Mouse (Mus musculus) midbrain, postnatal 0 days (tissue): ENCODE measurements around the gene Kat7. TPM values are rescaled to one million over a fixed set of nuclear protein-coding genes. Genes with fewer than 3 reads are reported as not detected.

ENCODE experiments used
- ATAC-seq: fragments of 200-750 bp; cut with Nextera tagmentation; 2 replicates; pipeline ENCODE4 v1.8.0; 2017; ENCODE audit warnings: moderate number of reproducible peaks, mild to moderate bottlenecking, moderate TSS enrichment, moderate library complexity; ENCODE audit not compliant: low FRiP score
- DNase-seq: peaks from one replicate; pipeline ENCODE4 v3.0.0-alpha.2; 2015; ENCODE audit warnings: low spot score
- H3K27ac ChIP-seq: fragments of 300-500 bp; sonication (generic); 2 replicates; pipeline ENCODE4 v1.5.1; 2014; ENCODE audit warnings: low read depth, mild to moderate bottlenecking, low read length, mixed read lengths
- H3K27me3 ChIP-seq: fragments of 300-500 bp; sonication (generic); 2 replicates; pipeline ENCODE4 v1.6.1; 2014; ENCODE audit warnings: low read length, control low read depth, mixed read lengths; ENCODE audit not compliant: insufficient read depth
- H3K36me3 ChIP-seq: fragments of 300-500 bp; sonication (generic); 2 replicates; pipeline ENCODE4 v1.6.1; 2014; ENCODE audit warnings: low read length, control low read depth, mixed read lengths; ENCODE audit not compliant: insufficient read depth
- H3K4me1 ChIP-seq: fragments of 300-500 bp; sonication (generic); 2 replicates; pipeline ENCODE4 v1.6.1; 2014; ENCODE audit warnings: mild to moderate bottlenecking, control low read depth, antibody characterized with exemption, low read length, mixed read lengths; ENCODE audit not compliant: insufficient read depth
- H3K4me2 ChIP-seq: fragments of 300-500 bp; sonication (generic); 2 replicates; pipeline ENCODE4 v1.6.1; 2014; ENCODE audit warnings: low read depth, mild to moderate bottlenecking, low read length, mixed read lengths; ENCODE audit not compliant: poor library complexity, severe bottlenecking
- H3K4me3 ChIP-seq: fragments of 300-500 bp; sonication (generic); 2 replicates; pipeline ENCODE4 v1.5.1; 2014; ENCODE audit warnings: low read depth, mild to moderate bottlenecking, low read length, moderate library complexity
- H3K9ac ChIP-seq: fragments of 300-500 bp; sonication (generic); replicated peaks from 2 replicates; pipeline ENCODE4 v1.6.1; 2014; ENCODE audit warnings: mild to moderate bottlenecking, low read length, moderate library complexity, mixed read lengths; ENCODE audit not compliant: poor library complexity, severe bottlenecking
- H3K9me3 ChIP-seq: fragments of 300-500 bp; sonication (generic); 2 replicates; pipeline ENCODE4 v1.6.1; 2016; ENCODE audit warnings: low read length, control low read depth
- CTCF ChIP-seq: IDR thresholded peaks from 2 replicates; pipeline ENCODE4 v1.5.1; 2016; ENCODE audit warnings: antibody characterized with exemption, mild to moderate bottlenecking
- WGBS: fragments of 180-500 bp; shearing (Covaris S2); extraction: QIAGEN DNeasy Blood & Tissue Kit; methylation state at CpG from one replicate; pipeline ENCODE4 v1.1.7; 2014; 5-methylcytosine and 5-hydroxymethylcytosine counted together
- polyA plus RNA-seq: library from polyadenylated mRNA; unstranded; fragments of >200 nt; fragmentation: Nextera tagmentation; extraction: Ambion mirVana; gene quantifications from 2 replicates; pipeline ENCODE4 v1.2.1, GENCODE M21; 2015
- total RNA-seq: library from RNA; depleted of rRNA; stranded (reverse); fragments of >200 nt; gene quantifications from 2 replicates; pipeline ENCODE4 v1.2.3, GENCODE M21; 2014

The Kat7 gene
- total and polyA plus RNA-seq, 2 experiments from 2014 or later: 72.5 to 72.7 TPM

DNA sequence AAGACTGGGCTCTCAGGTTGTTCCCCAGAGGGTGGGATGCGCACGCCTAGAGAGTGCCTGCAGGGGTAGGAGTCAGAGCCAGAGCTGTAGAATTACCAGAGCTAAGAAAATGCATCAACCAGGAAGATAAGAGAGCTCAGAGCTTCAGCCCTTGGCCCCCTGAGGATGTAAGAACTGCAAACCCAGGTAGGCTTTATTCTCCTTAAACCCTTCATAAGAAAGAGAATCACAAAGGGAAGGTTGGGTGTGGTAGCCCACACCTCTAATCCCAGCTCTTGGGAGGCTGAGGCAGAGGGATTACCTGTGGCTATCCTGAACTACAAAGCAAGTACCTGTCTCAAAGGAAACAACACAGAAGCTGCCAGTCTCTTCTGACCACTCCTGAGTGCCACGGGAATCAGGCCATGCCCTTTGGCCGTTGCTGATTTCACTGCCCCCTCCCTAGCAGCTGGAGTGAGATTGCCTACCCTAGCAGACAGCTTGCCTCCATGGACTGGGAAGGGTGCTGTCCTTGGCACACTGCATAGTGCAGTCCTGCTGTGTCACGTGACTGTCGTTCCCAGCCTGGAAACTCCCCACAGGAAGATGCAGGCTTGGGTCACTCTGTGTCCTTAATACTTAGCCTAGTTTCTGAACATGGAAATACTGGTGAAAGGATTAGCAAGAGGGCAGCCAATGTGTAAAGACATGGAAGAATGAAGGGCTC is 43.4 kb downstream of the Kat7 start:
- ATAC-seq: no peak
- peaks cover 14% of the 10 kb centered on the region; the same call in 1 of the 2 replicates for H3K36me3 ChIP-seq
- H3K9ac ChIP-seq: no peak overlapping the region
- no peak for DNase-seq
- TF ChIP-seq CTCF: no peak
- H3K27me3 ChIP-seq: no peaks in the 10 kb centered on the region
- no peaks in the 10 kb centered on the region for H3K4me1 ChIP-seq
- no peak overlapping the region for H3K4me2 ChIP-seq
- no peak overlapping the region for H3K27ac ChIP-seq
- WGBS: 47% methylated on average over 6 of the region's 6 CpGs
- no peak overlapping the region for H3K4me3 ChIP-seq
- H3K9me3 ChIP-seq: no peaks in the 10 kb centered on the region

DNA sequence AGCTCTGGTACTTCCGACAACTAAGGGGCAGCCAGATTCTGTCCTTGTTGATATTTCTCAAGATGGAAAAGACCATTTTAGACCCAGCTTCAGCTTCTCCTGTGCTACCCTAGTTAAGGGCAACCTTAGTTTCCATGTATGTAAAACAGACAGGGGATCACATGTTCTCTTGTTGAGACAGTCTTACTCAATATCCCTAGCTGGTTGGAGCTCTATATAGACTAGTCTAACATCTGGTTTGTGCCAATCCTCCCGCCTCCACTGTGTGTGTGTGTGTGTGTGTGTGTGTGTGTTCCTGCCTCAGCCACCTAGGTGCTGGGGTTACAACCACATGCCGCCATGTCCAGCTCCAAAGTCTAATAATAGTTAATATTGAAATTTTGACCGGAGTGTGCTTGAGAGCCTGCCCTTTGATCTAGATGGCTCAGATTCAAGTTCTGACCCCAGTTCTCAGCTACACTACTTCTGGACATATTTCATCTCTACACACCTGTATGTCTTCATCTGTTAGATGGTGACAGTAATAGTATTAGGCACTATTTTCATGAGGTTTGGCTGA is 45.5 kb downstream of the Kat7 start:
- TF ChIP-seq CTCF: no peak
- no peak overlapping the region for H3K27ac ChIP-seq
- no peaks in the 10 kb centered on the region for H3K36me3 ChIP-seq
- H3K4me2 ChIP-seq: no peak overlapping the region
- H3K4me3 ChIP-seq: no peak overlapping the region
- no peak for DNase-seq
- 66% methylated on average over 4 of the region's 4 CpGs for WGBS
- H3K4me1 ChIP-seq: no peaks in the 10 kb centered on the region
- no peaks in the 10 kb centered on the region for H3K9me3 ChIP-seq
- H3K9ac ChIP-seq: no peak overlapping the region
- H3K27me3 ChIP-seq: no peaks in the 10 kb centered on the region
- no peak for ATAC-seq

DNA sequence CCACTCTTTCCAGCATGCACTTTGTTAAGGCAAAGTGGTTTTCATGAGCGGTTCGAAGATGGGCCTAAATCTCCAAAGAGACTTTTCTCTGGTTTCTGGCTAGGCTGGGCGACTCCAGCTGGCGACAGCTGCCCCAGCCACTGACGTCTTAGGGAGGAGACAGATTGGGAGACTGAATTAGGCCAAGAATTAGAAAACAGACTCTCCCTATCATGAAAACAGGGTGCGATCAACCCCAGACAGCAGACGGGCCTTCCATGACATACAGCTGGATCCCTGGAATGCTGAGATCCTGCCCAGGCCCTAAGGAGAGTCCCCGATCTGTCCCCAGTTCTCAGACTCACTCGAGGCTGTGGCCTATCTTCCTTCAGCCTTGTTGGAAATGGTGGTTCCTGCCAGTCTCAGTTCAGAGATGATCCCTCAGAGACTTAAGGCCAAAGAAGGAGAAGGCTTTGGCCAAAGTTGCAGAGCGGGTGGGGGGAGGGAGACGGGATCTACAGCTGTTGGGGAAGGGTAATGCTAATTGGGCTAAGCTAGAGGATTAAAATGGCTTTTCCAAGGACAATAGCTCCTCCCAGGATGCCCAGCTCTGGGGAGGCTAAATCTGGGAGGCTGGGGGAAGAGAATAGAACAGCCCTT is 46.1 kb downstream of the Kat7 start:
- no peak for ATAC-seq
- H3K9me3 ChIP-seq: no peaks in the 10 kb centered on the region
- no peak for TF ChIP-seq CTCF
- H3K36me3 ChIP-seq: no peaks in the 10 kb centered on the region
- H3K4me3 ChIP-seq: no peak overlapping the region
- DNase-seq: peak; percentile 12
- 22% methylated on average over 11 of the region's 11 CpGs for WGBS
- H3K27me3 ChIP-seq: no peaks in the 10 kb centered on the region
- no peak overlapping the region for H3K27ac ChIP-seq
- H3K4me1 ChIP-seq: no peaks in the 10 kb centered on the region
- no peak overlapping the region for H3K9ac ChIP-seq
- H3K4me2 ChIP-seq: no peak overlapping the region

DNA sequence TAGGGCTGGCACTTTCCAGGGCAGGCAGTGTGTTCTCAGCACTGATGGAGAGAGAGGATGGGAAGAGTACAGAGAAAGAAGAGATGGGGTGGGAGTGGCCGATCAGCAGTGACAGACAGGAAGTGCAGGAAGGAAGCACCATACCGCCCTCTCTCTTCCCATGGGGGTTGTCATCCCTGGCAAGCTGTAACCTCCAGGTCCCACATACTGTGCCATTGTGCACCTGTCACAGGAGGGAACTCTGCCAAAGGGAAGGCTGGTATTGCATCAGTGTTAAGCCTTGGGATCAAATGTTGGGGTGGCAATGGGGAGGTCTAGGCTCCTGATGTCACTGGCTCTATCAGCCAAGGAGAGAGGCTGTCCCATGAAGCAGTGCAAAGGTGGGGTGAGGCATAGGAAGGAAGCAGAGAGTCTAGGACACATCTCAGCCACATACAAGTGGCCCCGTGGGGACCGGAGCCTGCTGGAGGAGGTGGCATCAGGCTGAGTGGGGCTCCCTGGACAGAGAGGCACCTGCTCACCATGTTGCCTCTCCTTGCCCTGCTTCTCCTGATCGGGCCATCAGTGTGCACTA is 48.8 kb downstream of the Kat7 start, which contains the start of gene Tac4:
Gene Tac4, plus strand, starts transcription at position 352 of the 574 bp plus-strand sequence.
- Histone ChIP-seq H3K27ac (no peak within 1 kb of the TSS), H3K27me3 (no peaks in the 10 kb centered on the region), H3K9me3 (no peaks in the 10 kb centered on the region), H3K36me3 (no peaks in the 10 kb centered on the region), H3K4me2 (no peak within 1 kb of the TSS), H3K4me1 (no peaks in the 10 kb centered on the region), H3K4me3 (no peak within 1 kb of the TSS), H3K9ac (no peak within 1 kb of the TSS)
- DNase-seq: no peak
- WGBS: 69% methylated on average over 5 of the region's 5 CpGs
- no peak for TF ChIP-seq CTCF
- ATAC-seq: no peak

DNA sequence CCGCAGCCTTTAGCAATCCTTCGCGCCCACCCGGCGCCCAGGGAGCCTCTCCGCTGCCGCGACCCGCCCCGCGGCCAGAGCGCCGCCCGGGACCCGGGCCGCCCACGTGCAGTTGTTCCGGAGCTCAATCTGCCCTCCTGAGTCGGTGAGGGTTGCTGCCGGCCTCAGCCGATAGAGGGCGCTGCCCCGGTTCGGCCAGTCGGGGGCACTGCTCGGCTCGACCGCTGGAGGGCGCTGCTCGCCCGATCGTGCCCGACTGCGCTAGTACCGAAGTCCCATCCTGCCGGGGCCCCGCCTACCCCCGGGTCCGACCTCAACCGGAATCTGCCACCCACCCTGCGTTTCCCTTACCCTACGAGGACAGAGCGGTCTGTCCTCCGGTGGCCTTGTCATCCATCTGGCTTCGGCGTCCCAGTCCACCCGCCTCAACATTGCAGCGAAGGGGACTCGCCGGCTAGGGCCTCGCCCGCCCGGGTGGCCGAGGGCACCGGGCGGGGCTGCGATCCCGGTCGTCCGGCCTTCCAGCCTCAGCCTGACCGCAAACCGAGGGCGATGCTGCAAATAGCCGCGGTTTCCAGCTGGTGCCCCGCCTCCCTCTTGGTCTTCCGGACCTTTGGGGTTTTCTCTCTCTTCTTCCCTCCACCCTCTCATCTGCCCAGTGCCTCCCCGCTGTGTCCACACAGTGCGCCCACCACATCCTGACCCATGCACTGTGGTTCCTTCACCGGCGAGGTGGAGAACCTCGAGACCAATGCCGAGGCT is 50.8 kb downstream of the Kat7 start:
- H3K9ac ChIP-seq: peak overlapping the region; percentile 78
- DNase-seq: peak; percentile 78
- peak; percentile 93 for TF ChIP-seq CTCF
- peak overlapping the region; percentile 58 for H3K4me3 ChIP-seq
- H3K27ac ChIP-seq: peak overlapping the region; percentile 32; the same call in 1 of the 2 replicates
- H3K4me2 ChIP-seq: peak overlapping the region; percentile 88
- no peaks in the 10 kb centered on the region for H3K4me1 ChIP-seq
- ATAC-seq: peak; percentile 70
- no peaks in the 10 kb centered on the region for H3K27me3 ChIP-seq
- under 1% methylated on average over 67 of the region's 73 CpGs for WGBS
- no peaks in the 10 kb centered on the region for H3K36me3 ChIP-seq
- no peaks in the 10 kb centered on the region for H3K9me3 ChIP-seq
